Mouse (Mus musculus): Measurements from ENCODE around the gene Nol4l. TPM values are rescaled to one million over a fixed set of nuclear protein-coding genes. Genes with fewer than 3 reads are reported as not detected.

Gene Nol4l
- total RNA-seq, 2 experiments from 2014 or later, result 12.8 to 13.3 TPM

- DNase-seq, result peak; percentile 40 to 47
These were observed 14.3 kb upstream of the Nol4l start for GRCm38 (mm10) chr2:153543911-153544730.

- no peak for DNase-seq
These were observed 13.3 kb upstream of the Nol4l start for GRCm38 (mm10) chr2:153542936-153543668.

- DNase-seq, result no peak
These were observed 9.1 kb upstream of the Nol4l start for GRCm38 (mm10) chr2:153538898-153539297.

- no peak for DNase-seq
These were observed 4.2 kb upstream of the Nol4l start for GRCm38 (mm10) chr2:153533981-153534380.

- DNase-seq, result no peak
These were observed 1.2 kb upstream of the Nol4l start for GRCm38 (mm10) chr2:153530948-153531347.

- DNase-seq, result peak; percentile 72 to 76
These were observed 398 bp downstream of the Nol4l start for GRCm38 (mm10) chr2:153529365-153529781.

GRCm38 (mm10) chr2:153528571-153529364 is 1.0 kb downstream of the Nol4l start:
- DNase-seq, result peak; percentile 41 to 71

- DNase-seq, result peak; percentile 82 to 84
These were observed 1.9 kb downstream of the Nol4l start for GRCm38 (mm10) chr2:153527580-153528531.

- DNase-seq, result peak in 1 of 2 experiments; percentile 29
These were observed 2.8 kb downstream of the Nol4l start for GRCm38 (mm10) chr2:153526850-153527530.

GRCm38 (mm10) chr2:153525906-153526311 is 3.9 kb downstream of the Nol4l start:
- peak in 1 of 2 experiments; percentile 49 for DNase-seq

- DNase-seq, result no peak
These were observed 5.0 kb downstream of the Nol4l start for GRCm38 (mm10) chr2:153524727-153525126.

- DNase-seq, result no peak
These were observed 6.1 kb downstream of the Nol4l start for GRCm38 (mm10) chr2:153523656-153524055.

GRCm38 (mm10) chr2:153523143-153523542 is 6.6 kb downstream of the Nol4l start:
- peak in 1 of 2 experiments; percentile 40 for DNase-seq

- DNase-seq, result peak in 1 of 2 experiments; percentile 29
These were observed 7.5 kb downstream of the Nol4l start for GRCm38 (mm10) chr2:153522270-153522669.

- no peak for DNase-seq
These were observed 9.7 kb downstream of the Nol4l start for GRCm38 (mm10) chr2:153520057-153520456.

GRCm38 (mm10) chr2:153516961-153517360 is 12.8 kb downstream of the Nol4l start:
- peak; percentile 52 to 56 for DNase-seq

- DNase-seq, result no peak
These were observed 14.2 kb downstream of the Nol4l start for GRCm38 (mm10) chr2:153515582-153515981.

GRCm38 (mm10) chr2:153514497-153515380 is 15.0 kb downstream of the Nol4l start:
- peak in 1 of 2 experiments; percentile 50 for DNase-seq

- DNase-seq, result no peak
These were observed 15.8 kb downstream of the Nol4l start for GRCm38 (mm10) chr2:153513983-153514382.
